Mouse (Mus musculus): ENCODE data around the gene Kprp.

DNA sequence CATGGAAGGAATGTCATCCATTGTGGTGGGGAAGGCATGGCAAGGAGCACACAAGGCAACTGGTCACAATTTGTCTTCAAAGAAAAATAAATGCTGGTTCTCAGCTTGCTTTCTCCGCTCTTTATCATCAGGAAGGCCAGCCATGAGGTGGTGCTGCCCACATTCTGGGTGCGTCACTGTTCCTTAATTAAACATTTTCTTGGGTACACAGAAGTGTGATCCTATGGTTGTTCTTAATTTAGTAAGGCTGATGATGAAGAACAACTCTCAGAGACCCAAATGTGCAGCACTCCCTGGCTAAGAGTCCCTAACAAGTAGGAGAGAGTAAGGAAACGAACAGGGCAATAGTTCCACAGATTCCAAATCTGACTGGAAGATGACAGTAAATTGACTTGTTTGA, 47.1 kb upstream of the Kprp start:
- no peak for TF ChIP-seq CTCF (IDR thresholded peaks at IDR 0.05; ENCODE audit: control insufficient read depth, insufficient read depth, low read length)
- no peak for TF ChIP-seq POLR2A (IDR thresholded peaks at IDR 0.05; ENCODE audit: borderline replicate concordance, control insufficient read depth, low read depth, low read length)

Measured in bone marrow, adult 2 months (tissue).